Mouse (Mus musculus): ENCODE results near the gene Vmn1r78. TPM values are rescaled to one million over a fixed set of nuclear protein-coding genes. Genes with fewer than 3 reads are reported as not detected.
"Not testable (repeated sequence)": the region's sequence is repeated elsewhere in the genome, so short reads cannot be mapped to it uniquely, and the experiment has no call there.

Vmn1r78 gene
- total RNA-seq (2021): not detected
- long read RNA-seq: 0 reads

DNA sequence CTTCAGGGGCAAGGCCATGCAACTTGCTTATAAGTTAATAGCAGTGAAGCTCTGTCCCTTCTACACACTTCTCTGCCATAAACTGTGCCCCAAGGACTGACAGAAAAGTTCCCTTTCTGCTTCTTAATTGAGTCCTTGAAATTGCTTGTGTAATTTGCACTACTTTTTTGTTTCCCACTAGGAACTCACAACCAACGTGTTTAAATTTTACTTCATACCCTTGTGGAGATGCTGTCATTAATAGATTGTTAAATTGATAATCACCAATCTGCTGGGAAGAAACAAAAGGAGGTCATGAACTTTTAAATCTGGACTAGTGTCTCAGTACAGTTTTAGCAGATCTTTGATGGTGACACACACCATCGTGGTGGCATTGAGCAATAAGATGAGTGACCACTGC is at the start of gene Vmn1r78:
Gene Vmn1r78, plus strand, starts transcription at position 301 of the 400 bp plus-strand sequence.
- no peak for DNase-seq (ENCODE audit: low spot score in 2 of 2)

GRCm38 (mm10) chr7:12156463-12156862 is 6.4 kb downstream of the Vmn1r78 start:
- DNase-seq (ENCODE audit: low spot score in 2 of 2): not testable (repeated sequence)

DNA sequence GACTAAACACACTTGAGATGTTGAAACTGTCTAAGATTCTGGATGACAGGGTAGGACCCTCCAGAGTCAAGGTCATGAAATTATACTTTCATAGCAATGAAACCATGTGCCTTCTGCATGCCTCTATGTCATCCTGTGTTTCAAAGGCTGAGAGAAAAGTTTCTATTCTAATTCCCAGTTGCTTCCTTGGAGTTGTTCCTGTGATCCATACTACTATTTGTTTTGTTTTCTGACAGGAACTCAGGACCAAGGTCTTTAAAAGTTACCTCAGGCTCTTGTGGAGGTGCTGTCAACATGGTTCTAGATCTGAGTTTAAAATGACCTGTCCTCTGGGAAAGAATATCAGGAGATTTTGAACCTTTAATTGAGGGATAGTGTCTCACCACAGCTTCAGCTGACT is 20.9 kb downstream of the Vmn1r78 start, which contains the start of gene Vmn1r79:
Gene Vmn1r79, plus strand, starts transcription at position 301 of the 400 bp plus-strand sequence.
- not testable (repeated sequence) for DNase-seq (ENCODE audit: low spot score in 2 of 2)

GRCm38 (mm10) chr7:12172926-12173325 is 22.9 kb downstream of the Vmn1r78 start:
- DNase-seq (ENCODE audit: low spot score in 2 of 2): not testable (repeated sequence)

- DNase-seq (ENCODE audit: low spot score in 2 of 2): no peak
These were observed 38.9 kb downstream of the Vmn1r78 start, which contains the start of gene Vmn1r80 for GRCm38 (mm10) chr7:12188986-12189385. TSS of gene Vmn1r80 (plus strand) at chr7:12189286.

GRCm38 (mm10) chr7:12204141-12204540 is 54.1 kb downstream of the Vmn1r78 start:
- DNase-seq (ENCODE audit: low spot score in 2 of 2): no peak

Other genes starting within 250 kb of the Vmn1r78 start
- not detected for gene Vmn1r76, start 212.0 kb upstream of the Vmn1r78 start, total RNA-seq (2021)
- not detected for gene Vmn1r77, start 113.5 kb upstream of the Vmn1r78 start, total RNA-seq (2021)
- not detected for gene Vmn1r79, start 21.0 kb downstream of the Vmn1r78 start, total RNA-seq (2021)
- not detected for gene Vmn1r80, start 39.0 kb downstream of the Vmn1r78 start, total RNA-seq (2021)
- gene Vmn1r81, start 118.0 kb downstream of the Vmn1r78 start, total RNA-seq (2021): not detected
- not detected for gene Vmn1r82, start 150.2 kb downstream of the Vmn1r78 start, total RNA-seq (2021)
- not detected for gene Vmn1r83, start 179.2 kb downstream of the Vmn1r78 start, total RNA-seq (2021)
- gene Vmn1r84, start 219.0 kb downstream of the Vmn1r78 start, total RNA-seq (2021): not detected